Mouse (Mus musculus) heart, embryonic 11.5 days (tissue): ENCODE results near the gene Dlx3. TPM values are rescaled to one million over a fixed set of nuclear protein-coding genes. Genes with fewer than 3 reads are reported as not detected.

ENCODE experiments used
- ATAC-seq: fragments of 200-750 bp; cut with Nextera tagmentation; replicated peaks from 2 replicates; pipeline ENCODE4 v1.8.0; 2017; ENCODE audit warnings: moderate library complexity; ENCODE audit not compliant: insufficient number of reproducible peaks, low FRiP score, low TSS enrichment
- H3K27ac ChIP-seq: fragments of 300-500 bp; sonication (generic); 2 replicates; pipeline ENCODE4 v1.5.1; 2014; ENCODE audit warnings: mild to moderate bottlenecking, low read depth, low read length
- H3K27me3 ChIP-seq: fragments of 300-500 bp; sonication (generic); 2 replicates; pipeline ENCODE4 v1.6.1; 2014; ENCODE audit warnings: mild to moderate bottlenecking, low read length, mixed read lengths; ENCODE audit not compliant: control insufficient read depth, insufficient read depth
- H3K36me3 ChIP-seq: fragments of 300-500 bp; sonication (generic); 2 replicates; pipeline ENCODE4 v1.6.1; 2014; ENCODE audit warnings: mild to moderate bottlenecking, low read length, moderate library complexity, mixed read lengths; ENCODE audit not compliant: control insufficient read depth, insufficient read depth
- H3K4me1 ChIP-seq: fragments of 300-500 bp; sonication (generic); 2 replicates; pipeline ENCODE4 v1.6.1; 2014; ENCODE audit warnings: low read length; ENCODE audit not compliant: control insufficient read depth, insufficient read depth
- H3K4me2 ChIP-seq: fragments of 300-500 bp; sonication (generic); 2 replicates; pipeline ENCODE4 v1.6.1; 2014; ENCODE audit warnings: mild to moderate bottlenecking, moderate library complexity
- H3K4me3 ChIP-seq: fragments of 300-500 bp; sonication (generic); 2 replicates; pipeline ENCODE4 v1.5.1; 2014; ENCODE audit warnings: low read depth, low read length
- H3K9ac ChIP-seq: fragments of 300-500 bp; sonication (generic); 2 replicates; pipeline ENCODE4 v1.6.1; 2014; ENCODE audit warnings: mild to moderate bottlenecking, low read depth, low read length, moderate library complexity
- H3K9me3 ChIP-seq: fragments of 300-500 bp; sonication (generic); replicated peaks from 2 replicates; pipeline ENCODE4 v1.6.1; 2016; ENCODE audit warnings: low read length; ENCODE audit not compliant: control insufficient read depth
- WGBS: fragments of 180-500 bp; shearing (Covaris S2); extraction: QIAGEN DNeasy Blood & Tissue Kit; methylation state at CpG from one replicate; pipeline ENCODE4 v1.1.7; 2014; ENCODE audit not compliant: insufficient replicate concordance; 5-methylcytosine and 5-hydroxymethylcytosine counted together
- polyA plus RNA-seq: library from polyadenylated mRNA; unstranded; fragments of >200 nt; fragmentation: Nextera tagmentation; extraction: Ambion mirVana; gene quantifications from 2 replicates; pipeline ENCODE4 v1.2.1, GENCODE M21; 2014

The Dlx3 gene
- polyA plus RNA-seq, 1 experiment from 2014 or later: 0.40 TPM

GRCm38 (mm10) chr11:95106440-95107236, 13.3 kb upstream of the Dlx3 start:
- 30% methylated on average over 23 of the region's 23 CpGs for WGBS
- H3K4me2 ChIP-seq: no peak overlapping the region
- H3K9me3 ChIP-seq: no peaks in the 10 kb centered on the region
- H3K27ac ChIP-seq: no peak overlapping the region
- H3K36me3 ChIP-seq: no peaks in the 10 kb centered on the region
- H3K27me3 ChIP-seq: 0 out of 2 replicates have a peak, but pooled peaks cover 2% of the 10 kb centered on the region
- 0 out of 2 replicates have a peak, but pooled peaks have one; percentile 23 for ATAC-seq
- no peak overlapping the region for H3K9ac ChIP-seq
- H3K4me3 ChIP-seq: no peak overlapping the region
- H3K4me1 ChIP-seq: peaks cover 8% of the 10 kb centered on the region

GRCm38 (mm10) chr11:95109000-95109399, 10.9 kb upstream of the Dlx3 start:
- H3K9me3 ChIP-seq: no peaks in the 10 kb centered on the region
- no peak overlapping the region for H3K4me2 ChIP-seq
- no peak for ATAC-seq
- H3K36me3 ChIP-seq: no peaks in the 10 kb centered on the region
- no peak overlapping the region for H3K27ac ChIP-seq
- H3K4me1 ChIP-seq: peaks cover 8% of the 10 kb centered on the region
- no peak overlapping the region for H3K9ac ChIP-seq
- H3K27me3 ChIP-seq: 0 out of 2 replicates have a peak, but pooled peaks cover 2% of the 10 kb centered on the region
- H3K4me3 ChIP-seq: no peak overlapping the region
- WGBS: 75% methylated on average over 2 of the region's 2 CpGs

- ATAC-seq: no peak
Observed at GRCm38 (mm10) chr11:95110081-95110480, 9.8 kb upstream of the Dlx3 start.

GRCm38 (mm10) chr11:95117030-95117429, 2.9 kb upstream of the Dlx3 start:
- Histone ChIP-seq H3K9me3 (no peaks in the 10 kb centered on the region), H3K9ac (no peak overlapping the region), H3K4me3 (no peak overlapping the region), H3K27me3 (peaks cover 48% of the 10 kb centered on the region), H3K27ac (no peak overlapping the region), H3K36me3 (no peaks in the 10 kb centered on the region), H3K4me2 (no peak overlapping the region), H3K4me1 (peaks cover 14% of the 10 kb centered on the region)
- ATAC-seq: no peak
- 1% methylated on average over 6 of the region's 6 CpGs for whole genome bisulfite sequencing

More at GRCm38 (mm10) chr11:95110081-95110480, 9.8 kb upstream of the Dlx3 start:
- Histone ChIP-seq H3K4me2 (no peak overlapping the region), H3K27ac (no peak overlapping the region), H3K36me3 (no peaks in the 10 kb centered on the region), H3K4me3 (no peak overlapping the region), H3K9me3 (no peaks in the 10 kb centered on the region), H3K4me1 (no peaks in the 10 kb centered on the region), H3K27me3 (0 out of 2 replicates have a peak, but pooled peaks cover 2% of the 10 kb centered on the region), H3K9ac (no peak overlapping the region)
- WGBS: 83% methylated on average over 7 of the region's 7 CpGs

GRCm38 (mm10) chr11:95118505-95118904, 1.4 kb upstream of the Dlx3 start:
- peak overlapping the region; percentile 11; the same call in 1 of the 2 replicates for H3K4me2 ChIP-seq
- no peak for ATAC-seq
- H3K36me3 ChIP-seq: no peaks in the 10 kb centered on the region
- 3% methylated on average over 8 of the region's 8 CpGs for WGBS
- H3K9me3 ChIP-seq: no peaks in the 10 kb centered on the region
- H3K27ac ChIP-seq: no peak overlapping the region
- H3K4me3 ChIP-seq: no peak overlapping the region
- H3K9ac ChIP-seq: no peak overlapping the region
- H3K4me1 ChIP-seq: peaks cover 14% of the 10 kb centered on the region
- H3K27me3 ChIP-seq: peaks cover 63% of the 10 kb centered on the region

- H3K4me3 ChIP-seq: peak overlapping the region; percentile 44
- no peak overlapping the region for H3K9ac ChIP-seq
- ATAC-seq: no peak
- H3K4me2 ChIP-seq: peak overlapping the region; percentile 79
- peaks cover 83% of the 10 kb centered on the region for H3K27me3 ChIP-seq
- under 1% methylated on average over 21 of the region's 21 CpGs for WGBS
- no peaks in the 10 kb centered on the region for H3K9me3 ChIP-seq
- H3K36me3 ChIP-seq: no peaks in the 10 kb centered on the region
- no peak overlapping the region for H3K27ac ChIP-seq
- peaks cover 14% of the 10 kb centered on the region for H3K4me1 ChIP-seq
Observed at GRCm38 (mm10) chr11:95120633-95121020, 708 bp downstream of the Dlx3 start.

- 1% methylated on average over 62 of the region's 63 CpGs for WGBS
- Histone ChIP-seq H3K27ac (no peak overlapping the region), H3K4me3 (peak overlapping the region; percentile 44), H3K9me3 (no peaks in the 10 kb centered on the region), H3K4me1 (peaks cover 17% of the 10 kb centered on the region), H3K27me3 (peaks cover 89% of the 10 kb centered on the region), H3K4me2 (peak overlapping the region; percentile 79), H3K9ac (no peak overlapping the region), H3K36me3 (no peaks in the 10 kb centered on the region)
- ATAC-seq: no peak
Observed at GRCm38 (mm10) chr11:95121161-95122099, 1.5 kb downstream of the Dlx3 start.

GRCm38 (mm10) chr11:95122100-95122489, 2.2 kb downstream of the Dlx3 start:
- no peak overlapping the region for H3K27ac ChIP-seq
- no peaks in the 10 kb centered on the region for H3K36me3 ChIP-seq
- H3K4me3 ChIP-seq: peak overlapping the region; percentile 44; the same call in 1 of the 2 replicates
- H3K9ac ChIP-seq: no peak overlapping the region
- H3K4me2 ChIP-seq: peak overlapping the region; percentile 79; the same call in 1 of the 2 replicates
- H3K4me1 ChIP-seq: peaks cover 22% of the 10 kb centered on the region
- H3K9me3 ChIP-seq: no peaks in the 10 kb centered on the region
- H3K27me3 ChIP-seq: peaks cover 92% of the 10 kb centered on the region
- no peak for ATAC-seq
- 38% methylated on average over 6 of the region's 6 CpGs for WGBS
